Mouse (Mus musculus): ENCODE results near the gene Palm2.

DNA sequence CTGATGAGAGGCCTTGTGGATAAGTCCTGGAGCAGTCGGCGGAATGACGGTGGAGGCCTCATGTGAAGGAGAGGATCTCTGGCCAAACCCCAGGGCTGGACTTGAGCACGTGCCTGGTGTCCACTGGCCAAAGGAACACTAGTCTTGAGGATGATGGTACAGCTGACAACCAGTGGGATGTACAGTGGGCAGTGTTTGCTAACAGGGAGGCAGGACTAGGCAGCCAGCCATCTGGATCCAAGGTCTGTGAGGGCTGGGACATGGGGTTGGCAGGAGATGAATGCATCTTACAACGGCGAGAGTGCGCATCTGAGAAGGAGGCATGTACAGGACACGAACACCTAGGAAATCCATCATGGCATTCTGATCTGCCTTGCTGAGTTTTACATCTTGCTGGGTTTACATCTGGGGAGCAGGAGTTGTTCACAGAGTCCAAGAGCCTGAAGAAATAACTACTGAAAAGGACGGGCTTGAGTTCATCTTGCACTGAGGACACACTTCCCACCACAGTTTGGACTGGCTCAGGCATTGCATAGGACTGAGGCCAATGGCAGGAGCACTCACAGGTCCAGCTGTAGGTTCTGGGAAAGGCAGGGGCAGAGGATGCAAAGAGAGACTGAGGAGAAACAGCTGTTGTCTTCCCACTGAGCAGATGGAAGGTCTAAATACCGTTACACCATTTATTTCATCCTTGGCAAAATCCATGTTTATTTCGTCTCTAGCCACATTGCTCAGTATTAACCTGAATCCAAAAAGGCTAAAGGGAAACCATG is 166.8 kb downstream of the Palm2 start:
- TF ChIP-seq CTCF (IDR thresholded peaks at IDR 0.05; ENCODE audit: borderline replicate concordance, insufficient read depth, low read length) (no peak), POLR2A (IDR thresholded peaks at IDR 0.05; ENCODE audit: low read depth, low read length) (no peak)

All from embryonic fibroblast, embryonic 13.5 days (primary cell).